Mouse (Mus musculus): ENCODE measurements at regions not wholly inside any gene's neighbourhood (a gene's known extent, or its start where the extent isn't known, plus 50 kb on each side); places are given as distances from the start of the nearest gene placed in this dataset.
A peak's percentile ranks its signal among the peaks of the same experiment; 100 is the strongest.

- no peak for DNase-seq (ENCODE audit: extremely low spot score)
Observed at GRCm38 (mm10) chr2:128217784-128218467, 92.1 kb downstream of the Bcl2l11 start.

DNA sequence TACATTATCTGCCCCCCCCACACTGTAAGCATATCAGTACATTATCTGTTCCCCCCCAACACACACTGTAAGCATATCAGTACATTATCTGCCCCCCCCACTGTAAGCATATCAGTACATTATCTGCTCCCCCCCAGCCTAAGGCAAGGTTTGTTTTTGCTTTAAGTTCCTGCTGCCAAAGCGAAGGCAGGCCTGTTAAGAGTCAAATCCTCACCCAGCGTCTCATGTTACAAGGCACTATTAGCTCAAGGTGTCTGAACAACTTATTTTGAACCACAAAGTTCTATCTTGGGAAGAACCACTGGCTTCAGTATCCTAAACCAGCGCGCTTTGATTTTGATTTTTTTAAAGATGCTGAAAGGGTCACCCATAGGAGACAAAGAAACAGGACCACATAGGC lies 93.1 kb downstream of the Bcl2l11 start:
- no peak for DNase-seq (ENCODE audit: extremely low spot score)

DNA sequence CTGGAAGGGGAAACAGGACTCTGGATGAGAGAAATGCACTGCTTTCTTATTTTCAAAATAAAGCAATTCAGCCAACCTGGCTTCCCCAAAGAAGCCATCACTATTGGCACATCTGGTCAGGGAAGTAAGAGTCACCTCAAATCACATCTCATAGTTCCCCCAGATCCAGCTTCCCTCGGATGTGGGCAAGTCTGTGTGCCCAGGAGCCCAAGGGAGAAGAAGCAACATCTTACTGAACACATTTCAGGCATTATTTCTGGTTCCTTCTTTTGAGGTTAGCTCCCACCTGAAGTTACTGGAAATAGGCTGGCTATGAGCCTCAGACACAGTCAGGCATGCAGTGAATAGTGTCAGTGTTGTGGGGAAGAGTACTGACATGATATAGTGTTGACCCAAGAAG lies 95.2 kb downstream of the Bcl2l11 start:
- no peak for DNase-seq (ENCODE audit: extremely low spot score)

DNA sequence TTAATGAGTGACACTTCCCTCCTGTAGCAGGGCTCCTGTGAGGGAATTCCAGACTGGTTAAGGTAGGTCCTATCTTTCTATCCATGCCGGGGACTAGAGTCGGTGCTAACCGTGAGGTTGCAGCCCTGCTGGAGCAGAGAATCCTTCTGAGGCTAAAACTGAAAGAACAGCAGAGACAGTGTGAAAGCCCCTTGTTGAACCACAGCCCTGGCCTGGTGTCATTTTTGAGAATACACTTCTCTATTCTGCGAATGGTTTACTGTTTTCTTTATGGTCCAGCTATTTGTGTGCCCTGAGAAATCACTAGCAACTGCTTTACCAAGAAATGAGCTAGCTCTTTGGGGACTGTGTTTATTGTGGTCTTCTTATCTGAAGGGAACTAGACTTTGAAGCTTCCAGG lies 95.8 kb downstream of the Bcl2l11 start:
- no peak for DNase-seq (ENCODE audit: extremely low spot score)

DNA sequence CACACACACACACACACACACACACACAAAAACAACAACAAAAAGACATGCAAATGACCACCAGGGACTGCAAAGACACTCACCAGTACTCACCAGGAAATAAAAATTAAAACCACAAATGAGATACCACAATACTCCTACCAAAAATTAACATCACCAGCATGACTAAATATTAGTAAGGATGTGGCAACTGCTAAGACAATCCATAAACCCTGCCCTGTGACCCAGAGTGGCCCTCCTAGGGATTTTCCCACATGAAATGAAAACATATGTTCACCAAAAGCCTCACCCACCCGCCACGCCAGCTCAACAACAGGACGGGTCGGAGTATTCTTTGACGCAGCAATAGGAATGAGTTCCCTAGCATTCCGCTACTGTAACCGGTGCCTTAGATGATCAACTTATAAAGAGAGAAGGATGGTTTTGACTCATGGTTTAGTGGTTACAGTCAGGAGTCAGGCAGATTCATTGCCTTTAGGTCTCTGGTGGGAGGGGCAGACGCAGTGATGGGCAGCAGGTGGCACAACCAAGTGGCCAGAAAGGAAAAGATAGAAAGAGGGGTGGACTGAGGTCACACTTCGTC lies 100.7 kb downstream of the Bcl2l11 start:
- no peak for DNase-seq (ENCODE audit: extremely low spot score)

DNA sequence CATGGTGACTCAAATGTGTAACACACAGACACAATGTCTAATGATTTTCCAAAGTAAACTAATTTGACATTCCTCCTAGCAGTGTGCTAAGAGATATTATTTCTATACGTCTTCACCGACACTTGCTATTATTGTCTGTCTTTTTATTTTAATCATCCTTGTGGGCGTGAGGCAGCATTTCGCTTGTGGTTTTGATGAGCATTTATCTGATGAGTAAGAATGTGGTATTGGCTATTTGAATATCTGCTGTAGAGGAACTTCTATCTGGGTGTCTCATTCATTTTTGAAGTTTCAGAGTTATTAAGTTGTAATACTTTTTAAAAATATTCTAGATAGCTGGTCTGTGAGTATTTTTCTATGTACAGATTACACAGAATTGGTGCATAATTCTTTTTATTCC lies 103.9 kb downstream of the Bcl2l11 start:
- no peak for DNase-seq (ENCODE audit: extremely low spot score)

- no peak for DNase-seq (ENCODE audit: extremely low spot score)
Observed at GRCm38 (mm10) chr2:128230921-128231320, 105.1 kb downstream of the Bcl2l11 start.

GRCm38 (mm10) chr2:128231338-128231737 lies 105.5 kb downstream of the Bcl2l11 start:
- DNase-seq (ENCODE audit: extremely low spot score) = no peak

DNA sequence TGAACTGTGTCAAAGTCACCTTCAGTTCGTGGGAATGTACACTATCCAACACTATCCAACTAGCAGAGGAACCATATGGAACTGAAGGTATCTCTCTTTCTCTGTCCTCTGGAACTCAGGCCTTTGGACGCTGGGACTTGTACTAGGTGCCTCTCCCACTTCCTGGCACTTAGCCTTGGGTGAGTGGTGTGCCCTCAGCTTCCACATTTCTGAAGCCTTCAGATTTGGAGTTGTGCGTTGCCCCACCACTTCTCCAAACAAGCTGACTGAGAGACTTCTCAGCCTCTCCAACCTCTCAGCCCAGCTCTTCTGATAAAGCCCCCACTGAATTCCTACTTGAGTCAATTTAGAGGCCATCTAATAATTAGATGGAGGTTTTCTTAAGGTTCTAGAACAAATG lies 106.2 kb downstream of the Bcl2l11 start:
- DNase-seq (ENCODE audit: extremely low spot score) = no peak

- no peak for DNase-seq (ENCODE audit: extremely low spot score)
Observed at GRCm38 (mm10) chr2:128235127-128235526, 109.3 kb downstream of the Bcl2l11 start.

GRCm38 (mm10) chr2:128239451-128239850 lies 113.6 kb downstream of the Bcl2l11 start:
- no peak for DNase-seq (ENCODE audit: extremely low spot score)

DNA sequence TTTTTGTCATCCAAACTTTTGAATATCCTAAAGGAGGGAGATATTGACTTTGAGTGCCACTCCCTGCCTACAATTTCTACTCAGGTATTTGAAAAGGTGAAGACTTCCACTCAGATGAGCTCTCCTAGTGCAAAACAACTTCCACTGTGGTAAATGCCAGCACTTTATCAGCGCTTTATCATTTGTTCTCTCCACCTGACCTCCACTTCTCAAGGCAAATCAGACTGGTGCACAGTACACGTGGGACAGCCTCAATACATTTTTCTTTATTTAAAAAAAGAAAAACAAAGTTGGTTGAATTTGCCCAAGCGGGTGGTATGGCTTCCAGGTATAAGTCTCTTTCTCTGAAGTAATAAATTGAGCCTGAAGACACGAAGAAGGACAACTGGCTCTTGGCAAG lies 114.2 kb downstream of the Bcl2l11 start:
- no peak for DNase-seq (ENCODE audit: extremely low spot score)

DNA sequence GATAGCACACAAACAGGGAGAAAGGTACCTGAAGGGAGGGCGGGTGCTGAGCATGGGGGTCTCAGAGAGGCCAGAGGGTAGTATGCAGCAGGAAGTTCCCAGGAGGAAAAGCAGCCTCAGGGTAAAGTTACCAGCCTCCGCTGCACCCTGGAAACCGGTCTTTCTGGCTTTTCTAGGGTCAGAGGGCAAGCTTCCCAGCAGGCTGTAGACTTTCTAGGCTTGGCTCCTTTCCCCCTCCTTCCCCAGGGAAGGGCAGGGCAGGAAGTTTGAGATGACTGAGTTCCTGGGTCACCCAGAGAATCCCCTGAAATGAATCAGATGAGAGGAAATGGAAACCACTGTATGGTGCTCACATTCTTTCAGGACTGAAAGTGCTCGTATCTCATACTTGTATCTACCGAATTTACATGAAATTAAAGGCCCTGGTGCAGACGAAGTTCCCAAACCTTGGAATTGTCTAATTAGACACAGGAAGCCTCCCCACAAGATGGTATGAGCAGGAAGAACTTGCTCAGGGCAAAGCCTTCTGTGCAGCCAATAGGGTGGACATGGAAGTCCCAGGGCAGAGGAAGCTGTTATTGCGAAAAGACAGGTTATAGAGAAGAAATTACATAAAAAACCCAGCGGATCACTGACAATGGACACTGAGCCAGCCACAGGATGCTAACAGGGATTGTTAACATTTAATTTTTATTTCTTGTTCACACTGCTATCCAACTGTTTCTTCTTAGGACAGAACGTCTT lies 114.9 kb downstream of the Bcl2l11 start:
- DNase-seq (ENCODE audit: extremely low spot score) = peak; percentile 69

- no peak for DNase-seq (ENCODE audit: extremely low spot score)
Observed at GRCm38 (mm10) chr2:128241280-128241665, 115.4 kb downstream of the Bcl2l11 start.

DNA sequence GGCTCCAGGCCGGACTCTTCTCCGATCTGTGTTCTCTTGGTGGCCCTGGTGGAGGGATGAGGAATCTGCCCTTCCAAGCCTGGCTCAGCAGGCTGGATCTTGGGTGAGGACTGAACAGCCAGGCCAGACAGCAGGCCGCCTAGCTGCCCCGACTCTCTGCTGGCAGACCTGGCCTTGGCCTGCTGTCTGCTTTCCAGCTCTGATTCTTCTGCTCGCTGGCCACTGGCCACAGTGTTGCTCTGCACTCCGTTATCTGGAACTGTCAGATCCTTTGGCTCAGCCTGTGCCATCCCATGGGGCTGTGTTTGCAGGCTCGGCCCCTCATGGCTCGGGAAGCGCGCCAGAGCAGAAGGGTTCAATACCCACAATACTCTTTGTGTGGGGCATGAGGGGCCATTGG lies 119.7 kb downstream of the Bcl2l11 start:
- DNase-seq (ENCODE audit: extremely low spot score) = no peak

- no peak for DNase-seq (ENCODE audit: extremely low spot score)
Observed at GRCm38 (mm10) chr2:128247967-128248366, 122.1 kb downstream of the Bcl2l11 start.

DNA sequence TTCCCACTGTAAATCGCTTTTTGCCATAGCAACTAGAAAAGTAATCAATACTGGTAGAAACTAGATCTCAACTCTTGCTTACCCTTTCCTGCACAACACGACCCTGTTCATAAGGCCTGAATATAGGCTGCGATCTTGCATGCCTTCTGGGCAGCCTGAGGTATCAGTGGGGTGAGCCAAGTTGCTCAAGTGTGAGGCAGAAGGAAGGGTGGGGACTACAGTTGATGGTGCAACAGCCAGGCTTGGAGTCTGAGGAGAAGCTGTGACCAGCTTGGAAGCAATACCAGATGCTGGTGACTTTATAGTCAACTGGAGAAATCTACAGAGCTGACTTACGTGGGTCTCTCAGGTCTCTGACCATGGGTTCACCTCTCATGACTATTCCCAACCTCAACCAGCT lies 123.3 kb downstream of the Bcl2l11 start:
- DNase-seq (ENCODE audit: extremely low spot score) = no peak

GRCm38 (mm10) chr2:128249607-128250006 lies 123.8 kb downstream of the Bcl2l11 start:
- DNase-seq (ENCODE audit: extremely low spot score) = no peak

DNA sequence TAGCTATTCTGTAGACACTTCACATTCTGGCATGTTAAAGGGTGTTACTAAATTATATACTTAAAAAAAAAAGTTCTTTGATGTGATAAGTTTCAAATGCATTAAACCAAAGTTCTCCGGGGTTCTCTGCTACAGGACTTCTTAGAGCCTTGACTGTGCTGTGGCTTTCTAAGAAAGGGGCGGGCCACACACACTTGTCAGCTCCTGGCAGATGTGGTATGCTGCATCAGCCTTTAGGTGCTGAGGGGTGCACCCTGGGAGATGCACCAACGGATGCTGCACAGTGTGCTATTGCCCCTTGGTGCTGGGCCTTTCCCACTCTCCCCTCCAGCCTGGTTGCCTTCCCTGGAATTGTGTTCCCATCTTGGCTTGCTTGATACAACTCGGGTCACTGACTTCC lies 125.0 kb downstream of the Bcl2l11 start:
- DNase-seq (ENCODE audit: extremely low spot score) = no peak

DNA sequence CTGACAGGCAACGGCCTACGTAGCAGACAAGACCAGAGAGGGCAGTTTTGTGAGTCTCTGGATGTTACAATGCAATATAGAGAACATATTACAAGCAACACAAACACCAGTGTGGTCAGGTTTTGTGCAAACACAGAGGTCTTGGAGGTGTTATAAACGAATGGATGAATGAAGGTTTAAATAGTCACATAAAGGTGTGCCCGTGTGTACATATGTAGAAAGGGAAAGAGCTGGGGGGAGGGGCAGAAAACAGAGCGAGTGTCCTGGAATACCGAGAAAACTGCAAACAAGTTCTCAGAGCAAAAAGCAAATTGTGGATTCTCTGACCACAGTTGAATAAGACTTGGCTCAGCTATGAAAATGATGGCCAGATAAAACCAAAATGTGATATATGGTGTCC lies 130.8 kb downstream of the Bcl2l11 start:
- DNase-seq (ENCODE audit: extremely low spot score) = no peak

DNA sequence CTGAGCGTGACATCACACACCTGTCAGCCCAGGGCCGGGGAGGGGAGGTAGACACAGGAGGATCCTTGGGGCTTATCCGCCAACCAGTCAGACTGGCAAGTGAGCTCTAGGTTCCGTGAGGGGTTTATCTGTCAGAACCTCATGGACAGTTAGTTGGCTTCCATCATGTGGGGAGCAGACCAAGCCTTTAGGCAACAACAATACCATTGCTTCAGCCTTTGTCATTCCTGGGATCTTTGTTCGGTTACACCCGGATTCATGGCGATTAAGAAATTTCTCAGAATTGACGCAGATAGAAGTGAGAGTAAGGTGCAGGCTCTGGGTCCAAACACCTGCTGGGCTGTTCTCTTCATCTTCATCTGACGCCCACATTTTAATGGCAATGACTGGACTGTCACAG lies 131.4 kb downstream of the Bcl2l11 start:
- DNase-seq (ENCODE audit: extremely low spot score) = no peak

- DNase-seq (ENCODE audit: extremely low spot score) = no peak
Observed at GRCm38 (mm10) chr2:128263880-128264279, 138.0 kb downstream of the Bcl2l11 start.
